Mouse (Mus musculus) adrenal gland, postnatal 0 days (tissue): ENCODE results near the gene Lrrc32. TPM values are rescaled to one million over a fixed set of nuclear protein-coding genes. Genes with fewer than 3 reads are reported as not detected.

Source experiments
- polyA plus RNA-seq: library from polyadenylated mRNA; unstranded; fragments of >200 nt; fragmentation: Nextera tagmentation; extraction: Ambion mirVana; gene quantifications from 2 replicates; pipeline ENCODE4 v1.2.1, GENCODE M21; 2015

The Lrrc32 gene
- polyA plus RNA-seq: 16.8 and 25.9 TPM in 2 replicates

GRCm38 (mm10) chr7:98489131-98489530 lies at the start of gene Lrrc32:
TSS of gene Lrrc32 (plus strand) at chr7:98489283.

DNA sequence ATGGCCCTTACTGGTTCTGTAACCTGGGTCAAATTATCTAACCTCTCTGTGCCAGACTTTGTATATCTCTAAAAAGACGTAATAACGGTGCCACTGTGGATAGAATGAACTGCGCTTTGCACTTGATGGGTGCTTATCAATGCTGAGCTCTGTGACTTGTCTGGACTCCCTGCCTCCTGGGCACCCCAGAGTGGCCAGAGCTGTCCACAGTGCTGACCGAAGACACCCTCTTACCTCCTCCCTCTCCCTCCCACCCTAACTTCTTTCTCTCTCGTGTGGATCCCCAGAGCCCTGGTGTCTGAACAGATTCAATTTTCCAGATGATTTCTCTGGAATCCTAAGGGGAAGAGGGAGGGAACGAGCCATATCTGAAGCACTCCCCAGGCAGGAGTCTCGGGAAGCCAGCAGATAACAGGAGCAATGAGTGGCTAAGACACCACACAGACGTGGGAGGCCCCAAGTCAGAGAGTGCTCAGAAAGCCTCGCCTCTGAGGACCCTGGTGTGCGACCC lies 49.1 kb upstream of the Lrrc32 start, which contains the start of gene Gucy2d:
TSS of gene Gucy2d (plus strand) at position 461 of the 511 bp plus-strand sequence.

Other genes with a start within 250 kb of the Lrrc32 start
- gene Acer3, start 168.1 kb upstream of the Lrrc32 start, polyA plus RNA-seq: 21.9 and 27.4 TPM in 2 replicates
- gene Tsku, start 128.0 kb upstream of the Lrrc32 start, polyA plus RNA-seq: 6.8 and 8.9 TPM in 2 replicates
- not detected in 2 replicates for gene Gucy2d, start 48.9 kb upstream of the Lrrc32 start, polyA plus RNA-seq
- 9.8 and 11.8 TPM in 2 replicates for gene Emsy, start 167.5 kb downstream of the Lrrc32 start, polyA plus RNA-seq
- gene Thap12, start 213.8 kb downstream of the Lrrc32 start, polyA plus RNA-seq: 30.2 and 39.4 TPM in 2 replicates